Mouse (Mus musculus): ENCODE results near the gene Crip2. TPM values are rescaled to one million over a fixed set of nuclear protein-coding genes. Genes with fewer than 3 reads are reported as not detected.

Crip2 gene
- polyA plus RNA-seq, 1 experiment from 2014 or later = 273 TPM

GRCm38 (mm10) chr12:113157971-113158370, 17.9 kb downstream of the Crip2 start:
- 88% methylated on average over 8 of the region's 8 CpGs for WGBS
- no peak overlapping the region for H3K9ac ChIP-seq
- H3K4me2 ChIP-seq = no peak overlapping the region

GRCm38 (mm10) chr12:113163561-113164006, 23.5 kb downstream of the Crip2 start:
- H3K27me3 ChIP-seq (ENCODE audit: insufficient read depth, low read length) = no peaks in the 10 kb centered on the region
- no peak overlapping the region for H3K27ac ChIP-seq (ENCODE audit: low read depth)
- no peak overlapping the region for H3K4me2 ChIP-seq
- TF ChIP-seq CTCF (IDR thresholded peaks at IDR 0.05; ENCODE audit: low read depth) = no peak
- DNase-seq (no peak), ATAC-seq (ENCODE audit: insufficient read depth) (no peak)
- no peaks in the 10 kb centered on the region for H3K9me3 ChIP-seq (ENCODE audit: low read depth, low read length)
- no peak overlapping the region for H3K9ac ChIP-seq
- 82% methylated on average over 11 of the region's 11 CpGs for WGBS
- H3K4me1 ChIP-seq (ENCODE audit: insufficient read depth) = no peaks in the 10 kb centered on the region
- H3K4me3 ChIP-seq (ENCODE audit: low read depth, low read length) = no peak overlapping the region
- H3K36me3 ChIP-seq (ENCODE audit: insufficient read depth) = peaks cover 29% of the 10 kb centered on the region; the same call in 1 of the 2 replicates

More at GRCm38 (mm10) chr12:113157971-113158370, 17.9 kb downstream of the Crip2 start:
- ATAC-seq (ENCODE audit: insufficient read depth) = no peak
- H3K4me3 ChIP-seq (ENCODE audit: low read depth, low read length) = no peak overlapping the region
- H3K27ac ChIP-seq (ENCODE audit: low read depth) = no peak overlapping the region
- H3K27me3 ChIP-seq (ENCODE audit: insufficient read depth, low read length) = 0 out of 2 replicates have a peak, but pooled peaks cover 4% of the 10 kb centered on the region
- peaks cover 15% of the 10 kb centered on the region; the same call in 1 of the 2 replicates for H3K36me3 ChIP-seq (ENCODE audit: insufficient read depth)
- no peak for TF ChIP-seq CTCF (IDR thresholded peaks at IDR 0.05; ENCODE audit: low read depth)
- peaks cover 9% of the 10 kb centered on the region for H3K4me1 ChIP-seq (ENCODE audit: insufficient read depth)
- DNase-seq = no peak
- no peaks in the 10 kb centered on the region for H3K9me3 ChIP-seq (ENCODE audit: low read depth, low read length)

GRCm38 (mm10) chr12:113168031-113168536, 28.0 kb downstream of the Crip2 start:
- ATAC-seq (ENCODE audit: insufficient read depth) = peak; percentile 35; the same call in 1 of the 2 replicates
- DNase-seq = no peak
- Histone ChIP-seq H3K27ac (ENCODE audit: low read depth) (no peak overlapping the region), H3K4me2 (no peak overlapping the region), H3K36me3 (ENCODE audit: insufficient read depth) (peaks cover 13% of the 10 kb centered on the region; the same call in 1 of the 2 replicates), H3K4me1 (ENCODE audit: insufficient read depth) (no peaks in the 10 kb centered on the region), H3K9me3 (ENCODE audit: low read depth, low read length) (no peaks in the 10 kb centered on the region), H3K4me3 (ENCODE audit: low read depth, low read length) (no peak overlapping the region), H3K27me3 (ENCODE audit: insufficient read depth, low read length) (no peaks in the 10 kb centered on the region), H3K9ac (no peak overlapping the region)
- no peak for TF ChIP-seq CTCF (IDR thresholded peaks at IDR 0.05; ENCODE audit: low read depth)
- WGBS = 73% methylated on average over 9 of the region's 9 CpGs

- H3K4me1 ChIP-seq (ENCODE audit: insufficient read depth) = no peaks in the 10 kb centered on the region
- 80% methylated on average over 18 of the region's 18 CpGs for WGBS
- H3K9me3 ChIP-seq (ENCODE audit: low read depth, low read length) = no peaks in the 10 kb centered on the region
- no peaks in the 10 kb centered on the region for H3K36me3 ChIP-seq (ENCODE audit: insufficient read depth)
- no peak overlapping the region for H3K9ac ChIP-seq
- no peak overlapping the region for H3K27ac ChIP-seq (ENCODE audit: low read depth)
- DNase-seq (no peak), ATAC-seq (ENCODE audit: insufficient read depth) (no peak)
- H3K4me2 ChIP-seq = no peak overlapping the region
- no peak for TF ChIP-seq CTCF (IDR thresholded peaks at IDR 0.05; ENCODE audit: low read depth)
- H3K4me3 ChIP-seq (ENCODE audit: low read depth, low read length) = no peak overlapping the region
- H3K27me3 ChIP-seq (ENCODE audit: insufficient read depth, low read length) = no peaks in the 10 kb centered on the region
Measured at GRCm38 (mm10) chr12:113176960-113177725, 37.1 kb downstream of the Crip2 start.

- H3K4me2 ChIP-seq = no peak overlapping the region
- WGBS = 39% methylated on average over 4 of the region's 4 CpGs
Measured at GRCm38 (mm10) chr12:113181020-113181419, 41.0 kb downstream of the Crip2 start.

GRCm38 (mm10) chr12:113184945-113185344, 44.9 kb downstream of the Crip2 start:
- no peak overlapping the region; the same call in 1 of the 2 replicates for H3K4me3 ChIP-seq (ENCODE audit: low read depth, low read length)
- ATAC-seq (ENCODE audit: insufficient read depth) (no peak), DNase-seq (no peak)
- WGBS = 61% methylated on average over 5 of the region's 5 CpGs
- no peaks in the 10 kb centered on the region for H3K9me3 ChIP-seq (ENCODE audit: low read depth, low read length)
- TF ChIP-seq CTCF (IDR thresholded peaks at IDR 0.05; ENCODE audit: low read depth) = no peak
- no peak overlapping the region; the same call in 1 of the 2 replicates for H3K4me2 ChIP-seq
- H3K27ac ChIP-seq (ENCODE audit: low read depth) = no peak overlapping the region
- no peak overlapping the region for H3K9ac ChIP-seq
- peaks cover 7% of the 10 kb centered on the region; the same call in 1 of the 2 replicates for H3K4me1 ChIP-seq (ENCODE audit: insufficient read depth)
- H3K36me3 ChIP-seq (ENCODE audit: insufficient read depth) = no peaks in the 10 kb centered on the region
- H3K27me3 ChIP-seq (ENCODE audit: insufficient read depth, low read length) = peaks cover 25% of the 10 kb centered on the region

More at GRCm38 (mm10) chr12:113181020-113181419, 41.0 kb downstream of the Crip2 start:
- Histone ChIP-seq H3K9ac (no peak overlapping the region), H3K27ac (ENCODE audit: low read depth) (no peak overlapping the region), H3K4me1 (ENCODE audit: insufficient read depth) (no peaks in the 10 kb centered on the region; the same call in 1 of the 2 replicates), H3K27me3 (ENCODE audit: insufficient read depth, low read length) (peaks cover 7% of the 10 kb centered on the region), H3K36me3 (ENCODE audit: insufficient read depth) (no peaks in the 10 kb centered on the region), H3K4me3 (ENCODE audit: low read depth, low read length) (no peak overlapping the region), H3K9me3 (ENCODE audit: low read depth, low read length) (no peaks in the 10 kb centered on the region)
- DNase-seq = no peak
- no peak for ATAC-seq (ENCODE audit: insufficient read depth)
- no peak for TF ChIP-seq CTCF (IDR thresholded peaks at IDR 0.05; ENCODE audit: low read depth)

Measured in lung, embryonic 14.5 days (tissue).